Comparison of ENCODE assay signal across 8 mouse cellular contexts in genomic region chr9:21955225-21955569, GRCm38 (mm10). TPM values are rescaled to one million over a fixed set of nuclear protein-coding genes. Genes with fewer than 3 reads are reported as not detected.
DNase-seq lines count a peak whose midpoint lies in the region; ATAC-seq lines count a peak whose summit lies in the region.

No protein-coding gene starts in this region.

- peaks cover 12% of the 10 kb centered on the region for H3K4me1 ChIP-seq in kidney, embryonic 16.5 days (ENCODE audit: insufficient read depth, low read length)
- H3K4me1 ChIP-seq in hindbrain, embryonic 16.5 days (ENCODE audit: control insufficient read depth, insufficient read depth, low read depth, low read length): peaks cover 8% of the 10 kb centered on the region
- peaks cover 34% of the 10 kb centered on the region for H3K4me1 ChIP-seq in midbrain, embryonic 13.5 days (replicated peaks)

- H3K4me2 ChIP-seq in kidney, embryonic 16.5 days (replicated peaks; ENCODE audit: low read depth, low read length): peak overlapping the region; percentile 72
- H3K4me2 ChIP-seq in hindbrain, embryonic 16.5 days (ENCODE audit: low read length): peak overlapping the region; percentile 60
- peak overlapping the region; percentile 63 for H3K4me2 ChIP-seq in midbrain, embryonic 13.5 days (replicated peaks)

- H3K36me3 ChIP-seq in kidney, embryonic 16.5 days (ENCODE audit: insufficient read depth, low read length): peaks cover 7% of the 10 kb centered on the region; the same call in 1 of the 2 replicates
- no peaks in the 10 kb centered on the region for H3K36me3 ChIP-seq in hindbrain, embryonic 16.5 days (ENCODE audit: control insufficient read depth, insufficient read depth, low read length)
- H3K36me3 ChIP-seq in midbrain, embryonic 13.5 days: 0 out of 2 replicates have a peak, but pooled peaks cover 4% of the 10 kb centered on the region

- H3K27ac ChIP-seq in kidney, embryonic 16.5 days (ENCODE audit: low read length): peak overlapping the region; percentile 71; the same call in 1 of the 2 replicates
- H3K27ac ChIP-seq in hindbrain, embryonic 16.5 days (ENCODE audit: low read depth, low read length): peak overlapping the region; percentile 97
- H3K27ac ChIP-seq in midbrain, embryonic 13.5 days: peak overlapping the region; percentile 95

- no peaks in the 10 kb centered on the region for H3K9me3 ChIP-seq in kidney, embryonic 16.5 days (ENCODE audit: low read length)
- H3K9me3 ChIP-seq in hindbrain, embryonic 16.5 days (ENCODE audit: control insufficient read depth, low read length): no peaks in the 10 kb centered on the region
- no peaks in the 10 kb centered on the region for H3K9me3 ChIP-seq in midbrain, embryonic 13.5 days

- DNase-seq in kidney, adult 18-20 months: no peak
- DNase-seq in cerebellum, adult 9-10 months: no peak
- DNase-seq in frontal cortex, adult 2 months (ENCODE audit: extremely low spot score in 1 of 2, low spot score in 1 of 2): no peak
- no peak for DNase-seq in thymus, postnatal 25 days

- H3K27me3 ChIP-seq in kidney, embryonic 16.5 days (ENCODE audit: insufficient read depth, low read length): no peaks in the 10 kb centered on the region; the same call in 1 of the 2 replicates
- H3K27me3 ChIP-seq in hindbrain, embryonic 16.5 days (replicated peaks; ENCODE audit: control insufficient read depth, insufficient read depth, low read length): peaks cover 12% of the 10 kb centered on the region
- H3K27me3 ChIP-seq in midbrain, embryonic 13.5 days: peaks cover 17% of the 10 kb centered on the region

- peak; percentile 58 for ATAC-seq in kidney, embryonic 16.5 days (ENCODE audit: low FRiP score, low TSS enrichment)
- ATAC-seq in common myeloid progenitor, adult 5-6 weeks (replicated peaks; ENCODE audit: low read depth, poor library complexity, severe bottlenecking): peak; percentile 55
- peak; percentile 63 for ATAC-seq in hindbrain, embryonic 16.5 days
- peak; percentile 64 for ATAC-seq in midbrain, embryonic 13.5 days

- peak overlapping the region; percentile 76 for H3K4me3 ChIP-seq in kidney, embryonic 16.5 days (ENCODE audit: low read length)
- peak overlapping the region; percentile 69 for H3K4me3 ChIP-seq in hindbrain, embryonic 16.5 days (ENCODE audit: low read length)
- peak overlapping the region; percentile 64 for H3K4me3 ChIP-seq in midbrain, embryonic 13.5 days (replicated peaks)

- 2% methylated on average over 18 of the region's 18 CpGs for WGBS in kidney, embryonic 16.5 days
- WGBS in hindbrain, embryonic 16.5 days: 3% methylated on average over 18 of the region's 18 CpGs
- 2% methylated on average over 18 of the region's 18 CpGs for WGBS in midbrain, embryonic 13.5 days

- peak overlapping the region; percentile 78 for H3K9ac ChIP-seq in kidney, embryonic 16.5 days (replicated peaks; ENCODE audit: low read length)
- H3K9ac ChIP-seq in hindbrain, embryonic 16.5 days (ENCODE audit: low read depth, low read length): peak overlapping the region; percentile 53
- H3K9ac ChIP-seq in midbrain, embryonic 13.5 days (replicated peaks): peak overlapping the region; percentile 54; the same call in 1 of the 2 replicates

RNA-seq across cellular contexts. Expression of gene Swsap1, which starts 0.4 kb away (rescaled TPM):
- 9.0 TPM in 2 replicates for polyA plus RNA-seq in kidney, embryonic 16.5 days (2015; fragmentation: Nextera tagmentation; extraction: Ambion mirVana)
- total RNA-seq in common myeloid progenitor, adult 5-6 weeks (2017): 3.7 and 6.9 TPM in 2 replicates
- 8.1 and 8.7 TPM in 2 replicates for polyA plus RNA-seq in hindbrain, embryonic 16.5 days (2015; fragmentation: Nextera tagmentation; extraction: Ambion mirVana)
- polyA plus RNA-seq in midbrain, embryonic 13.5 days (2015; fragmentation: Nextera tagmentation; extraction: Ambion mirVana): 9.8 and 12.6 TPM in 2 replicates
- polyA plus RNA-seq in frontal cortex, adult 2 months (2012; rRNA removed): 9.0 and 10.1 TPM in 2 replicates

RNA-seq across cellular contexts. Expression of gene Epor, which starts 8.1 kb away (rescaled TPM):
- polyA plus RNA-seq in kidney, embryonic 16.5 days (2015; fragmentation: Nextera tagmentation; extraction: Ambion mirVana): 11.8 and 15.7 TPM in 2 replicates
- 11.0 and 22.8 TPM in 2 replicates for total RNA-seq in common myeloid progenitor, adult 5-6 weeks (2017)
- polyA plus RNA-seq in hindbrain, embryonic 16.5 days (2015; fragmentation: Nextera tagmentation; extraction: Ambion mirVana): 1.2 and 1.4 TPM in 2 replicates
- polyA plus RNA-seq in midbrain, embryonic 13.5 days (2015; fragmentation: Nextera tagmentation; extraction: Ambion mirVana): 1.4 and 2.5 TPM in 2 replicates
- 8.8 and 10.3 TPM in 2 replicates for polyA plus RNA-seq in frontal cortex, adult 2 months (2012; rRNA removed)

RNA-seq across cellular contexts. Expression of gene Plppr2, which starts 18.4 kb away (rescaled TPM):
- polyA plus RNA-seq in kidney, embryonic 16.5 days (2015; fragmentation: Nextera tagmentation; extraction: Ambion mirVana): 10.4 and 10.7 TPM in 2 replicates
- 0.09 TPM in 1 of 2 replicates, not detected in the other for total RNA-seq in common myeloid progenitor, adult 5-6 weeks (2017)
- 106 and 115 TPM in 2 replicates for polyA plus RNA-seq in hindbrain, embryonic 16.5 days (2015; fragmentation: Nextera tagmentation; extraction: Ambion mirVana)
- 65.8 and 72.0 TPM in 2 replicates for polyA plus RNA-seq in midbrain, embryonic 13.5 days (2015; fragmentation: Nextera tagmentation; extraction: Ambion mirVana)
- polyA plus RNA-seq in frontal cortex, adult 2 months (2012; rRNA removed): 182 and 192 TPM in 2 replicates

RNA-seq across cellular contexts. Expression of gene Tmem205, which starts 27.8 kb away (rescaled TPM):
- polyA plus RNA-seq in kidney, embryonic 16.5 days (2015; fragmentation: Nextera tagmentation; extraction: Ambion mirVana): 70.3 and 75.4 TPM in 2 replicates
- 12.1 and 14.1 TPM in 2 replicates for total RNA-seq in common myeloid progenitor, adult 5-6 weeks (2017)
- 56.5 and 61.0 TPM in 2 replicates for polyA plus RNA-seq in hindbrain, embryonic 16.5 days (2015; fragmentation: Nextera tagmentation; extraction: Ambion mirVana)
- polyA plus RNA-seq in midbrain, embryonic 13.5 days (2015; fragmentation: Nextera tagmentation; extraction: Ambion mirVana): 41.1 and 42.0 TPM in 2 replicates
- polyA plus RNA-seq in frontal cortex, adult 2 months (2012; rRNA removed): 53.8 and 53.9 TPM in 2 replicates

RNA-seq across cellular contexts. Expression of gene Ccdc159, which starts 27.9 kb away (rescaled TPM):
- 5.4 and 6.0 TPM in 2 replicates for polyA plus RNA-seq in kidney, embryonic 16.5 days (2015; fragmentation: Nextera tagmentation; extraction: Ambion mirVana)
- not detected in 2 replicates for total RNA-seq in common myeloid progenitor, adult 5-6 weeks (2017)
- 9.7 and 9.8 TPM in 2 replicates for polyA plus RNA-seq in hindbrain, embryonic 16.5 days (2015; fragmentation: Nextera tagmentation; extraction: Ambion mirVana)
- 7.1 and 10.3 TPM in 2 replicates for polyA plus RNA-seq in midbrain, embryonic 13.5 days (2015; fragmentation: Nextera tagmentation; extraction: Ambion mirVana)
- 18.3 and 26.9 TPM in 2 replicates for polyA plus RNA-seq in frontal cortex, adult 2 months (2012; rRNA removed)
